Mouse (Mus musculus): ENCODE measurements around the gene Hsf2bp. TPM values are rescaled to one million over a fixed set of nuclear protein-coding genes. Genes with fewer than 3 reads are reported as not detected.

Gene Hsf2bp
- total RNA-seq, 2 experiments from 2014 or later: 0.46 to 1.3 TPM

DNA sequence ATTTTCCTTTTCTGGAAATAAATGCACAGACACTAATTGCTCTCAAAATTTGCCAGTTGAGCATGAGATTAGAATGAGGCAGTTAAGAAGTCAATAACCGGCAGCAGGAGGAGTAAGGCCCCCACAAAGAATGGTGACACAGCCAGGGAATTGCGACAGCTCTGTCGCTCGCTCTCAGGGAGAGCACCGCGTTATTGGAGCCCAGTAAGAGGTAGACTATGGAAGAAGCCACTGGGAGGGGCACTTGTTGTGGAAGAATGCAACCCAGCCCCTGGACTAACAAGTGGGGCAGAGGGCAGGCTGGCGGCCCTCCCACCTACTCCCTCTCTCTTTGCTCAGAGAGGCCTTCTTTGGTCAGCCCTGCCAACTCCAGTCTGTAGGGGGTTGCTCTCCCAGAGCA is 4.5 kb downstream of the Hsf2bp start:
- DNase-seq: no peak

DNA sequence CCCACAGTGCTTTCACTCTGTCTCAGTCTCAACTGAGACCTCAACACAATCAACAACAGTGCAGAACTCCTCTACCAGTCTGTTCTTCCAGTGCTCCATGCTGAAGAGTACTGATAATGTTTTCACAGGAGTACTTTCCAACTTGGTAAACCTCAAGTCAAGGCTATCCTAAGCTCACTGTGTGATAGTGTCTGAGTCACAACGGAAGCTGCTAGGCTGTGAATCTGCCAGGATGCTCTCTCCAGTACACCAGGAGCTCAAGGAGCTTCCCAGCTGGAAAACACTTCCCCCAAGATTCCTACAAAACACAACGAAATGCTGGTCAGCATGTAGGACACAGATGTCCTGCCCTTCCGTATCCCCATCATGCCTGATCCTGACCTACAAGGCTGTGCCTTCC is 7.8 kb downstream of the Hsf2bp start:
- peak; percentile 38 to 48 for DNase-seq

DNA sequence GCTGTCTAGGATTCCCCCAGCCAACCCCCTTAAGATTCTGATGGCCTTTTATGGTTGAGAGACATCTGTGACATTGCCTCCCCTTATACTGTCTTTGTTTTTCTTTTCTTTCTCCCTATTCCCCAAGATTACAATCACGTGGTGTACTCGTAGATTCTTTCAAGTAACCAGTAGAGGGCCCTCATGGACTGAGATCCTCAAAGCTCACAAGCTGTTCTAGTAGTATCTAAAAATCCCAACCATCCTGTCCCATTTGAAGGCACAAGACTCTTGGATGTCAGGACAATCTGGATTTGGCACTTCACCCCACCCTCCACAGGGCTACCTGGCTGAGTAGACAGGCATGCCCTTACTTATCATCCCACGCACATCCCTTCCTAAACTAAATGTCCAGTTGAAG is 8.5 kb downstream of the Hsf2bp start:
- peak; percentile 13 to 29 for DNase-seq

DNA sequence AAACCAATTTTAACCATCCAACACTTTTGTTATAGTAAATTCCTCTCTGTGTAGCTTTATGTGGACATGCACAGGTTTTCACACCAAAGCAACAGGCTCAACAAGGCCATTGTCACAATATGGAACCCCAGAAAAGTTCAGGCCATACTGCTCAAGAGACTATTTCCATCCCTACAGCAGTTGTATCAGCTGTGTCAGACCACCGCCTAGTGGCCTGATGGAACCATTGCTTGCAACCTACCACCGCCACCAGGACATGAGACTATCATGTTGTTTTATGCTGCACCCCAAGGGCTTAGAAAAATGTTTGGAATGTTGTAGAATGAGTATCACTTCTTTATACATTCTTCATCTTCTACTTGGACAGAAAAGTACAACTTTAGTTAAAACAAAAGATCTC is 10.8 kb downstream of the Hsf2bp start:
- peak; percentile 72 to 74 for DNase-seq

DNA sequence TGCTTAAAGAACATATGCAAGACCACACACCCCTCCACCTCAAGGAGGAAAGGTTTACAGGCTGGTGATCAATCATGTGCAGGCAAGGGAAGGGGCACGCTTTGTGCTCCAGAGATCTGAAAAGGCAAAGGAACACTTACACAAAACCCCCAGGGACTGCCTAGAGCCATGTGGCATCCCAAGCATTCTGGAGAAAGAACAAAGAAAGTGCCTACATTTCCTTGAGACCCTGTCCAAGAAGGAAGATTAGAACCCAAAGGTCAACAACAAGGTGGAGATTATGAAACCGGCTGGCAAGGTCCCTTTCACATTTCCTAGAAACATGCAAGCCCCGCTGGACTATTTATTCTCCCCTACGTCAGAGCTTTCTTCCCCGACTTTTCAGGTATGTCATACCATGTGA is 11.5 kb downstream of the Hsf2bp start:
- DNase-seq: no peak

GRCm38 (mm10) chr17:32023088-32023487 is 13.1 kb downstream of the Hsf2bp start:
- DNase-seq: peak; percentile 36 to 41

- no peak for DNase-seq
Measured at GRCm38 (mm10) chr17:32022551-32022950, 13.6 kb downstream of the Hsf2bp start.

GRCm38 (mm10) chr17:32021981-32022380 is 14.2 kb downstream of the Hsf2bp start:
- DNase-seq: no peak

- DNase-seq: no peak
Measured at GRCm38 (mm10) chr17:32018127-32018894, 17.8 kb downstream of the Hsf2bp start.

- no peak for DNase-seq
Measured at GRCm38 (mm10) chr17:32016481-32016880, 19.7 kb downstream of the Hsf2bp start.

- DNase-seq: no peak
Measured at GRCm38 (mm10) chr17:32013659-32014058, 22.5 kb downstream of the Hsf2bp start.

DNA sequence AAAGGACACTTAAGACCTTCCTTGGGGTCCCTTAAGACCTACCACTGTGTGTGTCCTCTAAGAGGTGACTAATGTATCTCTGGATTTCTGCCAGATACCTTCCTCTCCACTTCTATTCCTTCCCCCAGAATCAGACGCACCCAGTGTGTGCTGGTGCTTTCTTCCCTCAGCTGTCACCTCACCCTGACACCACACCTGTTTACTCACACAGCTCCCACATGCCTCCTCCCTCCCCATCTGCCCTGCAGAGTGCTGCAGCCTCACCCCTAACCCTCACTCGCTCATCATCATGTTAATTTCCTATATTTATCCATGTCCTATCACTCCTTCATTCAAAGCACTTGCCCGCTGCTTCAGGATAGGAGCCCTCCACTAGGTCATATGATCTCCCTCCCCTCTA is 23.9 kb downstream of the Hsf2bp start:
- no peak for DNase-seq

GRCm38 (mm10) chr17:32011694-32012093 is 24.5 kb downstream of the Hsf2bp start:
- no peak for DNase-seq

DNA sequence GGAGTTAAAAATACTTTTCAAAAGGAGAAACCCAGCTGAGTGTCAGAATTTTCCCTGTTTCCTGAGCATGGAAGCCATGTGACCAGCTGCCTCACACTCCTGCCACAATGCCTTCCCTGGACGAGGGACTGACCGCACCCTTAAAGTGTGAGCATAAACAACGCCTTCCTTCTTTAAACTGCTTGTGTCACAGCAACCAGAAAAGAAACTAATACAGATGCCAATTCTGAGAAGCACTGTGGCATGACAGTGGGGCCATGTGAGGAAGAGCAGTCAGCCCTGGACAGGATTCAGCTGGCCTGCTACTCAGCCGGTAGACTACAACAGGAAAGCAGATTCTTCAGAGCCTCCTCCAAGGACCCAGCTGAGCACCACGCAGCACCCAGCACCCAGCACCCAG is 29.3 kb downstream of the Hsf2bp start:
- DNase-seq: no peak

GRCm38 (mm10) chr17:32003251-32003650 is 32.9 kb downstream of the Hsf2bp start:
- no peak for DNase-seq

- no peak for DNase-seq
Measured at GRCm38 (mm10) chr17:31998351-31998750, 37.8 kb downstream of the Hsf2bp start.

GRCm38 (mm10) chr17:31996331-31996730 is 39.8 kb downstream of the Hsf2bp start:
- DNase-seq: no peak

GRCm38 (mm10) chr17:31995784-31996183 is 40.4 kb downstream of the Hsf2bp start:
- no peak for DNase-seq

GRCm38 (mm10) chr17:31994132-31994531 is 42.0 kb downstream of the Hsf2bp start:
- no peak for DNase-seq

GRCm38 (mm10) chr17:31993354-31993753 is 42.8 kb downstream of the Hsf2bp start:
- no peak for DNase-seq

DNA sequence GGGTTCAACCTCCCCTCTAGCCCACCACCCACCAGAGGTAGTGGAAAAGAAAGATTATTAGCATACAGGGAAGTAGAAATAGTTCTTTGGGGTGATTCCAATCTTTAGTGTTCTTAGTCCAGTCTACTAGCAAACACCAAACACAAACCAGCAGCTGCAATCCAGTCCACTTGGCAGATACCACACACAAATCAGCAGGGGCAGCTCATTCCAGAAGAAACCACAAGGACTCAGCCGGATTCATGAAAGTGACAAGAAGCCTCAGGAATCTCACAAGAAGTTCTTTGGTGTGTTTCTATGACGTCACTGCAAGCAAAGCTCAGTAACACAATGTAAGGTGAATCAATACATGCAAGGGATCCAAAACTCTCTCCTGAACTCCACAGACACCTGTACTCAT is 44.1 kb downstream of the Hsf2bp start:
- no peak for DNase-seq

GRCm38 (mm10) chr17:31989035-31989434 is 47.1 kb downstream of the Hsf2bp start:
- no peak for DNase-seq

GRCm38 (mm10) chr17:31986915-31987314 is 49.2 kb downstream of the Hsf2bp start:
- DNase-seq: no peak

- DNase-seq: no peak
Measured at GRCm38 (mm10) chr17:31983491-31983890, 52.7 kb downstream of the Hsf2bp start.

Measured in adrenal gland, postnatal 36 days (tissue).